Mouse (Mus musculus) CH12.LX (cell line): Measurements from ENCODE around the gene Smim7.
A peak's percentile ranks its signal among the peaks of the same experiment; 100 is the strongest.

Experiments
- CHD1 ChIP-seq: IDR thresholded peaks from 2 replicates; pipeline ENCODE4 v1.6.1; 2012; ENCODE audit warnings: low read depth, low read length, improper control_type of control experiment, inconsistent platforms
- CHD2 ChIP-seq: IDR thresholded peaks from 2 replicates; pipeline ENCODE4 v1.6.1; 2011; ENCODE audit warnings: low read length, improper control_type of control experiment
- CTCF ChIP-seq, 2 experiments: IDR thresholded peaks in 1 of 2; conservative IDR thresholded peaks in 1 of 2; 2 replicates each; pipeline ENCODE4 v1.5.1; 2011 to 2012; ENCODE audit warnings: low read depth in 2 of 2, low read length in 2 of 2, improper control_type of control experiment in 1 of 2, inconsistent platforms in 1 of 2, mild to moderate bottlenecking in 1 of 2, moderate library complexity in 1 of 2
- E2F4 ChIP-seq: IDR thresholded peaks from 2 replicates; pipeline ENCODE4 v1.6.1; 2011; ENCODE audit warnings: low read depth, low read length, improper control_type of control experiment; ENCODE audit not compliant: insufficient replicate concordance

GRCm38 (mm10) chr8:72539234-72539633 is 31.7 kb downstream of the Smim7 start:
- TF ChIP-seq CHD2 (no peak), CHD1 (no peak), CTCF (conservative IDR thresholded peaks at IDR 0.05 in 1 of 2, IDR thresholded peaks at IDR 0.05 in 1 of 2; ENCODE audit: low read depth in 2 of 2, low read length in 2 of 2) (peak in 1 of 2 experiments; percentile 33; a peak in 2 of 4 replicates), E2F4 (no peak)
